Mouse (Mus musculus): ENCODE results near the gene Tubg1.
A peak's percentile ranks its signal among the peaks of the same experiment; 100 is the strongest.
"Not testable (repeated sequence)": the region's sequence is repeated elsewhere in the genome, so short reads cannot be mapped to it uniquely, and the experiment has no call there.

The Tubg1 gene

GRCm38 (mm10) chr11:101140164-101140819 is 20.6 kb downstream of the Tubg1 start:
- no peak for DNase-seq (ENCODE audit: low read depth, low spot score)

- DNase-seq (ENCODE audit: low read depth, low spot score), result no peak
Measured at GRCm38 (mm10) chr11:101141088-101141487, 21.4 kb downstream of the Tubg1 start.

- no peak for DNase-seq (ENCODE audit: low read depth, low spot score)
Measured at GRCm38 (mm10) chr11:101142215-101142967, 22.7 kb downstream of the Tubg1 start.

DNA sequence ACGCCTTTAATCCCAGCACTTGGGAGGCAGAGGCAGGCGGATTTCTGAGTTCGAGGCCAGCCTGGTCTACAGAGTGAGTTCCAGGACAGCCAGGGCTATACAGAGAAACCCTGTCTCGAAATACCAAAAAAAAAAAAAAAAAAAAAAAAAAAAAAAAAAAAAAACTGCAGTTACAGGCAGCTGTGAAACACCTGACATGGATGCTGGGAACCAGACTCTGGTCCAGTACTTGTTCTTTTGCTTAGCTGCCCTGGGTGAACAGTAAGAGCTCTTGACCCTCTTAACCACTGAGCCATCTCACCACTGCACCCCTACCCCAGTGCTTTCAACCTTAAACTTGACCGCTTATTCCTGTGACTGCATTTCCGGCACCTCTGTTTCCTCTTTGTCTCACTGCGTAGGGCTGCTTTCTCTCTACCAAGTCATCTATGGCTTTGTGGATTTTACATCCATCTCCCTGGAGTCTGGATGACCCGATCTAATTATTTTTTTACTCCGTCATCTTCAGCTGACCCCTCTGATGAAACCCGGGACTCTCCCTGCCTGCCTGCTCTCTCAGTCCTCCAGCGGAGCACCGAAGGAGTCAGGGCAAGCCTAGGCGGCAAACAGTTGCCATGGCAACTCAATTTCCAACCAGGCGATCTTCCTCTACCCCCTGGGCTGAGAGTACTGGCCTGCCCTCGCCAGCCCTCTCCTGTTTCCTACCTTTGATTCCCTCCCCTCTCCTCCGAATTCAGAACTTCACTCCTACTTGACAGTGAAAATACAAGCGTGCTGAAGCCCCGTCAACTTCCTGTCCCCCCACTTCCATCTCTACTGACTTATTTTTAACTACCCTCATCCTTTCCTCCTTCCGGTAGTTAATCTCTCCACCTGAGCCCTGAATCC is 23.8 kb downstream of the Tubg1 start:
- peak; percentile 80 for DNase-seq (ENCODE audit: low read depth, low spot score)

DNA sequence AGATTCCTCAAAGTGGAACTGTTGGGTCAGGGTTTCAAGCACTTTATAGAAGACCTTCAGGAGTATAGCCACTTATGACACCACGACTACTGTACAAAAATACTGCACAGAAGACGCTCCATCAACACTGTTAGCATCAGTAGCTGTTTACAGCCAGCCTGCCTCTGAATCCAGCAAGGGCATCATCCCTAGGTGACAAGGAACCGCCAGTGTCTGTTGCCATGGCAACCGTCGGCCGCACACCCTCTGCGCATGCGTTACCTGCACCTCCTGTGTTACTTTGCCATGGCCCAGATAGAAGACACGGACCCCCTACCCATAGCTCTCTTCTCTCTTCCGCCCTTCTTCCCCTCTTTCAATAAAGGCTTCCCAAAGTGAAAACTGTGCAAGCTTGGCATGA is 26.6 kb downstream of the Tubg1 start:
- no peak for DNase-seq (ENCODE audit: low read depth, low spot score)

- no peak for DNase-seq (ENCODE audit: low read depth, low spot score)
Measured at GRCm38 (mm10) chr11:101148751-101149150, 29.0 kb downstream of the Tubg1 start.

DNA sequence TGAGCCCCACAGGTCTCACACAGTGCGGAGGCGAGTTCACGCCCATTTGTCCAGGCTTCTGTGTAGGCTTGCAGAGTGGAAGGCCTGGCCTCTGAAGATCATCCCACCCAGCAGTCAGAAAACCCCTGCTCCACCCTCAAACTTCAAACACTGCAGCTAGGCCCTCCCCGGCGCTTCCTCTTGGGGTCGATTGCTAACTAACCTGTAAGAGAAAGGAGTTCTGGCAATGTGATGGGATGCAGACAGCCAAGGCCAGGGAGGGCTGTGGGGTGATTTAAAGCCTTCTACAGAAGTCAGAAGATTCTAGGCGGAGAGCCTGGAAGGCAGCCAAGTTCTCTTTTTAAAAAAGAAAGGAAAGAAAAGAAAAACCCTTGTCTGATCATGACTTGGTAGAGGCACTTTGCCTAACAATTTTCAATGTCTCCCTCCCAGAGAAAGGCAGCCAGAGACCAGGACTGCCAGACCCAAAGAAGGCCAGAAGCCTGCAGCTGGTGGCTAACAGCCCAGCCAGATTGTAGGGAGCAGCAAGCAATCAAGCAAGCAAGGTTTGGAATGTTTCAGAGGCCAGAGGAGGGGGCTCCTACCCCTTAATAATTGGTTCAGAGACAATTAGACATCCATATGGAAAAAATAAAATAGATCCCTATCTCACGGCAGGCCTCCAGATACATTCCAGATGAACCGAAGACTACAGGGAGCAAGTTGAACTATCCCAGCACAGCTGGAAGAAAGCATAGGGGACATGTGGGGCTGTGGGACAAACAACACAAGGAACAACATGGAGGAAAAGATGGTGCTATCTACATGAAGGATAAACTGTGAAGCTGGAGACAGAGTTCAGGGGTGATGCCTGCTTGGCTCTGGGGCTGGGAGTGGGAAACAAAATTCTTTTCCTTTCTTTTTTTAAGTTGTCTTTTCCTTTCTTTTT is 29.7 kb downstream of the Tubg1 start:
- no peak for DNase-seq (ENCODE audit: low read depth, low spot score)

GRCm38 (mm10) chr11:101151063-101151462 is 31.3 kb downstream of the Tubg1 start:
- no peak for DNase-seq (ENCODE audit: low read depth, low spot score)

GRCm38 (mm10) chr11:101152825-101153224 is 33.1 kb downstream of the Tubg1 start:
- DNase-seq (ENCODE audit: low read depth, low spot score), result no peak

GRCm38 (mm10) chr11:101154648-101155047 is 34.9 kb downstream of the Tubg1 start:
- no peak for DNase-seq (ENCODE audit: low read depth, low spot score)

DNA sequence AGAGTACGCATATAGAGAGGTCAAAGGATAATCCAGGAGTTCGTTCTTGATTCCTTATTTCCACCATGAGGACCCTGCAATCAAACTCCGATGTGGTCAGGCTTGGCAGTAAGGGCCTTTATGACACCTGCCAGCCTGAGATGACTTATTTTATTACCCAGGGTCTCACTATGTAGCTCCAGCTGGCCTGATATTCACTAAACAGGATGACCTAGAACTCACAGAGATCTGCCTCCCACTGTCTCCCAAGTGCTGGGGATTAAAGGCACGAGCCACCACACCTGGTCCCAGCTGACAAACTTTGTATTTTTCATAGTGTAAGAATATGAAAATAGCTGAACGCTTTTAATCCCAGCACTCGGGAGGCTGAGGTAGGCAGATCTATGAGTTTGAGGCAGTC is 35.4 kb downstream of the Tubg1 start:
- DNase-seq (ENCODE audit: low read depth, low spot score), result no peak

DNA sequence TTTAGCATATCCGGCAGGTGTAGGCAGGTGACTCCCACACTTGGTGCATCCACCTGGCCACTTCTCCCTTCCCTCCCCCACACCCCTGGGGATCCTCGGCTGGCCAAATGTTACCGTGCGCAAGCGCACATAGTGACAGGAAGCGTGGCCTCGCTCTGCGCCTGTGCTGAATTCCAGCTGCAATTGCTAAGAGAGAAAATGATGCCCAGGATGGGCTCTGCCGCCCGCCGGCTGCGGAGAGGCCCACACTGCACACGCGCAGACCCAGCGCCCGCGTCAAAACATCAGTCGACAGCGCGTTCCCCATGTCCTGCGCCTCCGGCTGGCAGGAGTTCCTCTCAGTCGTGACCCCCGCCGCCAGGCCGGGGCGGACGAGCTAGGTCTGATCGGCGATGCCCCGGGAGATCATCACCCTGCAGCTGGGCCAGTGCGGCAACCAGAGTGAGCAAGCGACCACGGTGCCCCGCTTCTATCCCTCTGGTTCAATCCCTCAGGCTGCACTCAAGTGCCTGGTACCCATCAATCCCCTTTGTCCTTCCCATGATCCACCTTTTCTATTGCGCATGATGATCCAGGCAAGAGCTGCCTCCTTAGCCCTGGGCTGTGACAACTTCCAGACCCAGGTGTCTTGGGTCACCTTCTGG is 36.1 kb downstream of the Tubg1 start, which contains the start of gene Tubg2:
Tubg2 (plus strand) TSS at position 180 of the 644 bp plus-strand sequence.
- peak; percentile 79 for DNase-seq (ENCODE audit: low read depth, low spot score)

- DNase-seq (ENCODE audit: low read depth, low spot score), result not testable (repeated sequence)
Measured at GRCm38 (mm10) chr11:101160151-101160550, 40.4 kb downstream of the Tubg1 start.

DNA sequence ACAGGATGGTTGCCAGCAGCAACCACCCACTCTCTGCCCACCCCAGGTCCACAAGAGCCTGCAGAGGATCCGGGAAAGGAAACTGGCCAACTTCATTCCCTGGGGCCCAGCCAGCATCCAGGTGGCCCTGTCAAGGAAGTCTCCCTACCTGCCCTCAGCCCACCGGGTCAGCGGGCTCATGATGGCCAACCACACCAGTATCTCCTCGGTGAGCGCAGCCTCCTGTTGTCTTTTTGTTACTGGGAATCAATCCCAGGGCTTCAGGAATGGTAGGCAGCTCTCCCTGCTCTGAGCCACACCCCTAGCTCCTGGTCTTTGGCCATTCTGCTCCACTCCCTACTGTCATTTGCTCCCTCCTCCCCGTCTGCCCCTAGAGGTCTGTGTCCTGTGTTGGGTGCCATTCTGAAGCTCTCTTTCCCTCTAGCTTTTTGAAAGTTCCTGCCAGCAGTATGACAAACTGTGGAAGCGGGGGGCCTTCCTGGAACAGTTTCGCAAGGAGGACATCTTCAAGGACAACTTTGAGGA is 41.3 kb downstream of the Tubg1 start:
- DNase-seq (ENCODE audit: low read depth, low spot score), result not testable (repeated sequence)

DNA sequence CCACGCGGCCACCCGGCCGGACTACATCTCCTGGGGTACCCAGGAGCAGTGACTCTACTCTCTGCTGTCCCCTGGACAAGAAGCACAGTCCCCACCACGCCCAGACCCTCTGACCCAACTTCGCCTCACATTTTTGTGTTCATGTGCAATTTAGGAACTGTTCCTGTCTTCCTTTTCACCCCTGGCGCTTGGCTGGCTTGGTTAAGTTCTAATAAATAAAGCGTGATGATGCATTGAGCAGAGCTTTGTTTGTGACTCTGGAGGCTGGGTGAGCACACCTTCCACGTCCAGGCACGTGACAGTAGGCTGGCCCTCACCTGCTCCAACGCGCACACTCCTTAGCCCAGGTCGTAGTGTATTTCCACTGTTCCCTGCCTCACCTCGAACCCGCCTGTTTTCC is 41.8 kb downstream of the Tubg1 start:
- no peak for DNase-seq (ENCODE audit: low read depth, low spot score)

DNA sequence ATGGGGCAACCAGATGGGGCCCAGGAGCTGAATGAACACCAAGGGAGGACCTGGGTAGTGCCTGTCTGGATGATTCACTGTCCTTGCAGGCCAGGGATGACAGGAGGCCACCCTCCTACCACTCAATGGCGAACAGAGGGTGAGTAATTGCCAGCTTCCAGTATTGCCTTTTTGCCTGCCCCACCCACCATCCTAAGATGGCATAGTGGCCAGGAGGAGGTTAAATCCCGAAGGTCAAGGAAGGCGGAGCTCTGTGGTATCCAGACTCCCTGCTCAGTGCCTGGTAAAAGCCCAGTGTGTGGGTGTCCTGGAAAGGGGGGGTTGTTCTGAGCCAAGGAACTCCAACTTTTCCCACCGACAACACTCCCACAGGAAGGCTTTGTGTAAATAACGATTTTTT is 42.6 kb downstream of the Tubg1 start:
- no peak for DNase-seq (ENCODE audit: low read depth, low spot score)

- DNase-seq (ENCODE audit: low read depth, low spot score), result no peak
Measured at GRCm38 (mm10) chr11:101162772-101163171, 43.0 kb downstream of the Tubg1 start.

DNA sequence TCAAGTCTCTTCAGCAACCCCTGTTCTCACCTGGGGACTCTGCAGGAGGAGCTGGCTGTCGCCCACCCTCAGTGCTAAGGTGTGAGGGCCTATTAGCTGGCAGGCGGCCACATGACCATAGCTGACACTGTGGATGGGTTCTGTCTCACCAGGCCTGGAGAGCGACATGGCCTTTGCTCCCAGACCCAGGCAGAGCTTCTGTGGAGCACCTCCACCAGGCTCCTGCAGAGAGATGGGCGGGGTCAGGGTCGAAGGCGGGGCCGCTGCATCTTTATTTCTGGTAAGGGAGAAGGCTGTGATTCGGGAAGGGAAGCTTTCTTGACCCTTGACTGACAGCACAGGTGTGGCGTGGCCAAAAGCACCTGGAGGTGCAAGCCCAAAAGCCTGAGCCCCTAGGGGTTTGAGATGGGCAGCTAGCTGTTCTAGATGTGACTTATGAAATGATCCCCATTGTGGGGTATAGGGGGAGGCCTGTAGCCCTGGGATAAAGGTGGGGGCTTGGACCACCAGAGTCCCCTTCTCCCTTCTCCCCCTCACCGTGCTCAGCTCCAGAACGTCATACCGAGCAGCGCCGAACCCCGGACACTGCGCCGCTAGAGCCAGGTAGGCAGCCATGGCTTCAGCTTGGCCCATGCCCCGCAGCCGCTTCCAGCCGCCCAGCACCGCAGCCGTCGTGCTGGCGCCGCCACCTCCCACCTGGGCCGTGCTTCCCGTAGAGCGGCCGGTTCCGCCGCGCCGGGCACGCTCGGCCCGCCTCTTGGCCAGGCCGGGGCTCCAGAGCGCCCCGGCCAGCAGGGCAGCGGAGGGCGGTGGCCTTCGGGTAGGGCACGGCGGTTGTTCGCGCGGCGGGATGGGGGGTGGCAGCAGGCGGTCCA is 44.0 kb downstream of the Tubg1 start:
- no peak for DNase-seq (ENCODE audit: low read depth, low spot score)

- DNase-seq (ENCODE audit: low read depth, low spot score), result no peak
Measured at GRCm38 (mm10) chr11:101164351-101164665, 44.6 kb downstream of the Tubg1 start.
